Mouse (Mus musculus) heart, adult 2 months (tissue): ENCODE results near the gene Anapc15. TPM values are rescaled to one million over a fixed set of nuclear protein-coding genes. Genes with fewer than 3 reads are reported as not detected.

ENCODE experiments used
- DNase-seq, 2 experiments: peaks; one replicate each; pipeline ENCODE4 v3.0.0; 2021
- H3K27ac ChIP-seq: fragments of 200-600 bp; 2 replicates; pipeline ENCODE4 v1.8.1; 2022
- H3K27me3 ChIP-seq: fragments of 200-500 bp; 2 replicates; pipeline ENCODE4 v1.6.1; 2012; ENCODE audit warnings: mild to moderate bottlenecking, low read length, inconsistent platforms, mixed read lengths; ENCODE audit not compliant: control insufficient read depth, insufficient read depth
- H3K36me3 ChIP-seq: fragments of 200-500 bp; 2 replicates; pipeline ENCODE4 v1.6.1; 2012; ENCODE audit warnings: low read length, inconsistent platforms; ENCODE audit not compliant: control insufficient read depth, insufficient read depth
- H3K4me1 ChIP-seq: fragments of 200-500 bp; 2 replicates; pipeline ENCODE4 v1.6.1; 2011; ENCODE audit warnings: low read length; ENCODE audit not compliant: control insufficient read depth, insufficient read depth
- H3K4me3 ChIP-seq: fragments of 200-600 bp; 2 replicates; pipeline ENCODE4 v1.8.1; 2022
- H3K79me2 ChIP-seq: fragments of 200-500 bp; replicated peaks from 2 replicates; pipeline ENCODE4 v1.6.1; 2012; ENCODE audit warnings: mild to moderate bottlenecking, inconsistent platforms, low read length, moderate library complexity, mixed read lengths; ENCODE audit not compliant: control insufficient read depth, insufficient read depth
- H3K9ac ChIP-seq: fragments of 200-500 bp; 2 replicates; pipeline ENCODE4 v1.6.1; 2012; ENCODE audit warnings: low read depth, mild to moderate bottlenecking, control low read depth, inconsistent platforms, low read length, mixed read lengths
- CTCF ChIP-seq: fragments of 200-600 bp; IDR thresholded peaks from 2 replicates; pipeline ENCODE4 v1.8.1; 2022; ENCODE audit warnings: antibody characterized with exemption, mild to moderate bottlenecking, moderate library complexity
- EP300 ChIP-seq: fragments of 200-500 bp; IDR thresholded peaks from 2 replicates; pipeline ENCODE4 v1.6.1; 2011; ENCODE audit warnings: low read depth, low read length, control low read depth; ENCODE audit not compliant: insufficient read depth
- POLR2A ChIP-seq: fragments of 200-500 bp; IDR thresholded peaks from 2 replicates; pipeline ENCODE4 v1.6.1; 2011; ENCODE audit warnings: mild to moderate bottlenecking, low read depth, low read length, control low read depth; ENCODE audit not compliant: insufficient read depth
- WGBS: fragments of 180-500 bp; shearing (Covaris S2); methylation state at CpG from one replicate; pipeline ENCODE4 v1.1.7; 2018; 5-methylcytosine and 5-hydroxymethylcytosine counted together
- intact Hi-C: fragments of 180-260 bp; cut with DNase I; formaldehyde crosslinking; loops from one replicate; pipeline ENCODE4 v1.15.1; 2025
- polyA plus RNA-seq: library from polyadenylated mRNA; depleted of rRNA; stranded (reverse); fragments of >200 nt; gene quantifications from 2 replicates; pipeline ENCODE4 v1.2.3, GENCODE M21; 2012
- total RNA-seq, 2 experiments: library from RNA; stranded (reverse); gene quantifications; 2 replicates each; pipeline ENCODE4 v1.2.3; 2021

Gene Anapc15
- total and polyA plus RNA-seq, 3 experiments = 18.4 to 24.2 (median 20.3) TPM

DNA sequence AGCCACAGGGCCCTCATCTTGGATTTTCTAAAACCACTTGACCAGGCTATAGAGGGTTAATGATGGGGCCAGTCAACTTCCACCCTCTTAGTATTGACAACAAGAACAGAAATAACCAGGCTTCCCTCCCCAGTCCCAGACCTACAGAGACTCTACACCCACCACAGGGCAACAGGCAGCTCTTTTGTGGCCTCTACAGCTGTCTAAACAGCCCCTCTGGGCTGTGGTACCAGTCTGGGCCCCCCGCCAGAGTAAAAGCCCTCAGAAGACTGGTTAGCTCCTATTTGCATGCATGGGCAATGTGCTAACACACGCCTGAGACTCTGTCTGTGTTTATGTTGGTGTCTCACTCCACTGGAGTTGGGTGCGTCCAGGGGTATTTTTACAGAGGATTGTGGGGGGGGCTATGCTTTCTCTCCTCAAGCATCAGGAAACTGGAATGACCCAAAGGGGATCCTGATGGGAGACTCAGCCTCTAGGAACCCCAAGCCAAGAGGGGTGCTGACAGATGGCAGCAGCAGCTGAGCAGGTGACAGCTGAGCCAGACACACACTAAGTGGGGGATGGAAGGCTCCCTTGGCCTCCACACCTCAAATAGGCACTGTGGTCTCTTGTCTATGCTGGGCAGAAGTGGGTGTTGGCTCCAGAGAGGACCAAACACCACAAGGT lies 29.5 kb upstream of the Anapc15 start:
- Histone ChIP-seq H3K36me3 (peaks cover 4% of the 10 kb centered on the region; the same call in 1 of the 2 replicates), H3K79me2 (peaks cover 4% of the 10 kb centered on the region; the same call in 1 of the 2 replicates), H3K27me3 (no peaks in the 10 kb centered on the region), H3K4me1 (peaks cover 5% of the 10 kb centered on the region), H3K4me3 (no peak overlapping the region), H3K9ac (no peak overlapping the region), H3K27ac (peak overlapping the region; percentile 43; the same call in 1 of the 2 replicates)
- intact Hi-C loops = no loop called here
- peak in 1 of 2 experiments; percentile 40 for DNase-seq
- TF ChIP-seq EP300 = peak; percentile 45; the same call in 1 of the 2 replicates
- no peak for TF ChIP-seq POLR2A
- 64% methylated on average over 3 of the region's 3 CpGs for WGBS

DNA sequence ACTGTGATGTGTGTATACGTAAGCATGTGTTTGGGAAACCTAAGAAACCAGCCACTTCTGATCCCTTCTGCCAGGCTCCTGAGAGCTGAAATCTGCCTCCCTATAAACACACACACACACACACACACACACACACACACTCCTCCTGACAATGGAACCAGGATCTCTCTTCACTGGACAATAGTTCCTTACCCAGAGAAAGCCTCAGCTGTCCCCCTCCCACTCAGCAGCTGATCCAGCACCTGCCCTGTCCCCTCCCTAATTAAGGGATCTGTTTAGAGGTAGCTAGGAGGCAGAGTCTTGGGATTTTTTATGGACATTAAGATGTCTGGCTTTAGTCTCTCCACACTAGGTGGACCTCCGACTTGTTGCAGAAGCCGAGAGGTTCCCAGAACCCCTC lies 28.6 kb upstream of the Anapc15 start:
- intact Hi-C loops = loop anchor here (5.0 kb wide), 1 partner anchor 168 kb away; no protein-coding TSS in a partner anchor
- H3K27me3 ChIP-seq = no peaks in the 10 kb centered on the region
- TF ChIP-seq POLR2A (no peak), CTCF (no peak), EP300 (no peak)
- H3K9ac ChIP-seq = no peak overlapping the region
- peaks cover 4% of the 10 kb centered on the region; the same call in 1 of the 2 replicates for H3K36me3 ChIP-seq
- 49% methylated on average over 3 of the region's 3 CpGs for WGBS
- H3K4me1 ChIP-seq = peaks cover 5% of the 10 kb centered on the region
- H3K79me2 ChIP-seq = peaks cover 4% of the 10 kb centered on the region; the same call in 1 of the 2 replicates
- no peak overlapping the region for H3K4me3 ChIP-seq
- no peak for DNase-seq
- peak overlapping the region; percentile 92; the same call in 1 of the 2 replicates for H3K27ac ChIP-seq

DNA sequence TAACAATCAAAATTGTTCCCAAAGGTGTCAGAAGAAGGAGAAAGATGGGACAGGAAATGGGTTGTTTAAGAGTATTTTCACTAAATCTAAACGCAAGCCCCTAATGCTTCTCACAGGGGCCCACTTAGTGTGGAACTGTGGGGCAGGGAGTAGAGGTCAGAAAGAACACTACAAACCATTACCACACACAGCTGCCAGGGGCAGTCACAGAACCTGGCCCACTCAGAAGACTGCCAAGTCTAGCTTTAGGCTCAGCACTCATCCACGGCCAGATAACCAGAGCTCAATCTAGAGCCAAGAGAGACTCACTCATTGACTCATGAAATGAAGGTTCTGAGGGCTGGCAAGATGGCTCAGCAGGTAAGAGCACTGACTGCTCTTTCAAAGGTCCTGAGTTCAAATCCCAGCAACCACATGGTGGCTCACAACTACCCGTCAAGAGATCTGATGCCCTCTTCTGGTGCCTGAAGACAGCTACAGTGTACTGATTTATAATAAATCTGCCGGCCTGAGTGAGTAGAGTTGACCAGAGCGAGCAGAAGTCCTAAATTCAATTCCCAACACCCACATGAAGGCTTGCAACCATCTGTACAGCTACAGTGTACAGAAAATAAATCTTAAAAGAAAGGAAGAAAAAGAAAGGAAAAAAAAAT lies 27.9 kb upstream of the Anapc15 start:
- WGBS = 29% methylated on average over 5 of the region's 5 CpGs
- Histone ChIP-seq H3K4me3 (peak overlapping the region; percentile 66), H3K27me3 (no peaks in the 10 kb centered on the region), H3K4me1 (peaks cover 5% of the 10 kb centered on the region), H3K9ac (no peak overlapping the region), H3K36me3 (peaks cover 4% of the 10 kb centered on the region; the same call in 1 of the 2 replicates), H3K79me2 (peaks cover 4% of the 10 kb centered on the region; the same call in 1 of the 2 replicates), H3K27ac (peak overlapping the region; percentile 92)
- intact Hi-C loops = loop anchor here (2.0 to 5.0 kb wide), 2 partner anchors 61 to 168 kb away; no protein-coding TSS in a partner anchor
- no peak for TF ChIP-seq POLR2A
- peak; percentile 60 for TF ChIP-seq CTCF
- TF ChIP-seq EP300 = no peak
- DNase-seq = peak in 1 of 2 experiments; percentile 34

DNA sequence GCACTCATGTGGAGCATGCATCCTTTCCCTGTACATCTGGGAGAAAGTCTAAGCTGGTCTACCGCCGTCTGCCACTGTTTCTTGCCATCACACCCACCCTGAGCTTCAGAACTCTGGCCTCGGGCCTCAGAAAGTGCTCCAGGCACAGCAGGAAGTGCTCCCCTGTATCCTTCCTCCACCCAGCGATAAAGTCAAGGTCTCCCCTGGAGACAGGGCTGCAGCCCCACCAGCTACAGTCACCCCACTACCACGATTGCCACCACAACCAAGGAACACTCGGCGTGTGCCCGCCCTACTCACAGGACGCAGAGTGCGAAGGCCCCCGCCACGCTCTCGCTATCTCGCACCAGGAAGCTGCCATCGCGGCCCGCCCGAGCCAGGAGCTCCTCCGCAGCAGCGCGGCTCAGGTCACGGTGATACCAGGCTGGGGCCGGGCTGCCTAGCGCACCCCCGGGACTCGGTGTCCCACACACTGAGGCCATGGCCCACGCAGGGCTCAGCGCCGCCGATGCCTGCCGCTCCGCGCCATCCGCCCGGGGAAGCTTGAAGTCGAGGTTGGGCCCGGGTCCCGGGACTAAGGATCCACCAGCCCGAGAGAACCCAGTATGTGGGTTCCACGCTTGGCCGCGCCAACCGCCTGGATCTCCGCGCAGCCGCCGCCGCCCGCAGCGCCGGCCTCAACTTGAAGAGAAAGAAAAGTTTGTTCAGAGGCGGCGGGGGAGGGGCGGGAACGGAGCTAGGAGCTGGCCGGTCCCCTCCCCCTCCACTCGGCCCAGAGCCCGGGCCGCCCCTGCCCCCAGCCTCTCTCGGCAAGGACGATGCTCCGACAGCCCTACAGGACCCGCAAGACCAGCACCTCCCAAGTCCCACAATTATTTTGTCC lies 27.0 kb upstream of the Anapc15 start:
- Histone ChIP-seq H3K36me3 (peaks cover 4% of the 10 kb centered on the region; the same call in 1 of the 2 replicates), H3K79me2 (peaks cover 4% of the 10 kb centered on the region; the same call in 1 of the 2 replicates), H3K4me3 (peak overlapping the region; percentile 66), H3K27ac (peak overlapping the region; percentile 92), H3K4me1 (peaks cover 5% of the 10 kb centered on the region), H3K27me3 (no peaks in the 10 kb centered on the region), H3K9ac (peak overlapping the region; percentile 100)
- under 1% methylated on average over 62 of the region's 63 CpGs for WGBS
- TF ChIP-seq CTCF (no peak), EP300 (no peak), POLR2A (no peak; the same call in 1 of the 2 replicates)
- intact Hi-C loops = loop anchor here (2.0 to 5.0 kb wide), 2 partner anchors 60 to 169 kb away; no protein-coding TSS in a partner anchor
- peak; percentile 77 to 78 for DNase-seq

DNA sequence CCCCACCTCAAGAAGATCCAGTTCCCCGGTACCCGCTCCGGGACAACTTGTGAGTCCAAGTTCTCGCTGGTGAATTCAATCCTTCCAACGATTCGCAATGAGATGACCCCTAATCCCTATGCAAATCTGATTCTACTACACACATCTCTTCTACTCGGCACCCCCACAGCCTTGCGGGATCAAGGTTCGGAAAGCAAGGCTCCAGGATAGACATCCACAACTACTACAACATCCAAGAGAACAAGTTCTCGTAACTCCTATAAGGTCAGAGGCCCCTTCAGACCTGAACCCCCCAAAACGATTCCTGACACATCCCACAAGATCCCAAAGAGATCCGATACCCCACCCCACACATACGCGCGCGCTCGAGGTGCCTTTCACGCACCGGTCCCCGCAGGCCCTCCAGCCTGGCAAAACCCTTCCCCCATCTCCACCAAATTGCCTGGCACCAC lies 26.3 kb upstream of the Anapc15 start:
- under 1% methylated on average over 20 of the region's 20 CpGs for WGBS
- intact Hi-C loops = loop anchor here (2.0 to 5.0 kb wide), 2 partner anchors 60 to 170 kb away; no protein-coding TSS in a partner anchor
- Histone ChIP-seq H3K4me3 (peak overlapping the region; percentile 66), H3K4me1 (peaks cover 5% of the 10 kb centered on the region), H3K9ac (peak overlapping the region; percentile 100), H3K27ac (peak overlapping the region; percentile 92), H3K79me2 (peaks cover 4% of the 10 kb centered on the region; the same call in 1 of the 2 replicates), H3K36me3 (peaks cover 4% of the 10 kb centered on the region; the same call in 1 of the 2 replicates), H3K27me3 (no peaks in the 10 kb centered on the region)
- no peak for DNase-seq
- TF ChIP-seq CTCF (no peak), EP300 (no peak), POLR2A (no peak)
